Mouse (Mus musculus) intestine, embryonic 16.5 days (tissue): ENCODE data around the gene Mbnl2. TPM values are rescaled to one million over a fixed set of nuclear protein-coding genes. Genes with fewer than 3 reads are reported as not detected.

ENCODE experiments used
- ATAC-seq: fragments of 200-750 bp; cut with Nextera tagmentation; 2 replicates; pipeline ENCODE4 v1.8.0; 2017; ENCODE audit warnings: moderate TSS enrichment, moderate library complexity
- H3K27ac ChIP-seq: fragments of 300-500 bp; sonication (generic); 2 replicates; pipeline ENCODE4 v1.5.1; 2014; ENCODE audit warnings: mild to moderate bottlenecking, low read length
- H3K27me3 ChIP-seq: fragments of 300-500 bp; sonication (generic); replicated peaks from 2 replicates; pipeline ENCODE4 v1.6.1; 2014; ENCODE audit warnings: low read length, control low read depth, mixed read lengths; ENCODE audit not compliant: control insufficient read depth, insufficient read depth
- H3K36me3 ChIP-seq: fragments of 300-500 bp; sonication (generic); 2 replicates; pipeline ENCODE4 v1.6.1; 2014; ENCODE audit warnings: low read length, control low read depth; ENCODE audit not compliant: control insufficient read depth, insufficient read depth
- H3K4me1 ChIP-seq: fragments of 300-500 bp; sonication (generic); 2 replicates; pipeline ENCODE4 v1.6.1; 2014; ENCODE audit warnings: low read length, control low read depth, mixed read lengths; ENCODE audit not compliant: control insufficient read depth, insufficient read depth
- H3K4me2 ChIP-seq: fragments of 300-500 bp; sonication (generic); 2 replicates; pipeline ENCODE4 v1.6.1; 2014; ENCODE audit warnings: low read depth, low read length, control low read depth
- H3K4me3 ChIP-seq: fragments of 300-500 bp; sonication (generic); 2 replicates; pipeline ENCODE4 v1.5.1; 2014; ENCODE audit warnings: mild to moderate bottlenecking, low read length
- H3K9ac ChIP-seq: fragments of 300-500 bp; sonication (generic); 2 replicates; pipeline ENCODE4 v1.6.1; 2014; ENCODE audit warnings: low read depth, low read length
- H3K9me3 ChIP-seq: fragments of 300-500 bp; sonication (generic); 2 replicates; pipeline ENCODE4 v1.6.1; 2016; ENCODE audit warnings: low read length, control low read depth; ENCODE audit not compliant: control insufficient read depth
- WGBS: fragments of 180-500 bp; shearing (Covaris S2); extraction: QIAGEN DNeasy Blood & Tissue Kit; methylation state at CpG from one replicate; pipeline ENCODE4 v1.1.7; 2014; 5-methylcytosine and 5-hydroxymethylcytosine counted together
- polyA plus RNA-seq: library from polyadenylated mRNA; unstranded; fragments of >200 nt; fragmentation: Nextera tagmentation; extraction: Ambion mirVana; gene quantifications from 2 replicates; pipeline ENCODE4 v1.2.1, GENCODE M21; 2015

Gene Mbnl2
- polyA plus RNA-seq, 1 experiment from 2014 or later, result 114 TPM

GRCm38 (mm10) chr14:120469126-120469790, 193.8 kb downstream of the Mbnl2 start:
- H3K4me2 ChIP-seq, result no peak overlapping the region
- no peaks in the 10 kb centered on the region for H3K36me3 ChIP-seq
- H3K9ac ChIP-seq, result no peak overlapping the region
- no peak overlapping the region for H3K27ac ChIP-seq
- no peaks in the 10 kb centered on the region for H3K9me3 ChIP-seq
- no peaks in the 10 kb centered on the region for H3K27me3 ChIP-seq
- H3K4me1 ChIP-seq, result no peaks in the 10 kb centered on the region
- WGBS, result 80% methylated on average over 14 of the region's 14 CpGs
- H3K4me3 ChIP-seq, result no peak overlapping the region
- no peak for ATAC-seq

GRCm38 (mm10) chr14:120476186-120476697, 200.8 kb downstream of the Mbnl2 start:
- H3K9me3 ChIP-seq, result no peaks in the 10 kb centered on the region
- no peak overlapping the region for H3K9ac ChIP-seq
- no peak overlapping the region for H3K4me3 ChIP-seq
- WGBS, result 68% methylated on average over 7 of the region's 7 CpGs
- no peaks in the 10 kb centered on the region for H3K27me3 ChIP-seq
- H3K4me2 ChIP-seq, result peak overlapping the region; percentile 57; the same call in 1 of the 2 replicates
- no peak overlapping the region for H3K27ac ChIP-seq
- H3K4me1 ChIP-seq, result peaks cover 3% of the 10 kb centered on the region; the same call in 1 of the 2 replicates
- no peaks in the 10 kb centered on the region for H3K36me3 ChIP-seq
- ATAC-seq, result no peak

GRCm38 (mm10) chr14:120477288-120477981, 202.0 kb downstream of the Mbnl2 start:
- Histone ChIP-seq H3K4me1 (peaks cover 7% of the 10 kb centered on the region; the same call in 1 of the 2 replicates), H3K27me3 (no peaks in the 10 kb centered on the region)
- peak; percentile 94 for ATAC-seq

GRCm38 (mm10) chr14:120477982-120478568, 202.6 kb downstream of the Mbnl2 start, which contains the start of gene Rap2a:
Rap2a (plus strand) TSS chr14:120478444.
- peak within 1 kb of the TSS; percentile 88 for H3K4me3 ChIP-seq
- ATAC-seq, result peak; percentile 89
- H3K4me1 ChIP-seq, result peaks cover 7% of the 10 kb centered on the region; the same call in 1 of the 2 replicates
- no peaks in the 10 kb centered on the region for H3K9me3 ChIP-seq
- WGBS, result under 1% methylated on average over 51 of the region's 78 CpGs
- no peaks in the 10 kb centered on the region for H3K36me3 ChIP-seq
- H3K27me3 ChIP-seq, result no peaks in the 10 kb centered on the region
- H3K9ac ChIP-seq, result peak within 1 kb of the TSS; percentile 86
- peak within 1 kb of the TSS; percentile 98 for H3K27ac ChIP-seq
- H3K4me2 ChIP-seq, result peak within 1 kb of the TSS; percentile 84

More at GRCm38 (mm10) chr14:120477288-120477981, 202.0 kb downstream of the Mbnl2 start:
- Histone ChIP-seq H3K9me3 (no peaks in the 10 kb centered on the region), H3K36me3 (no peaks in the 10 kb centered on the region), H3K4me2 (peak overlapping the region; percentile 57), H3K9ac (peak overlapping the region; percentile 86), H3K27ac (peak overlapping the region; percentile 98), H3K4me3 (peak overlapping the region; percentile 88)
- under 1% methylated on average over 46 of the region's 46 CpGs for WGBS

GRCm38 (mm10) chr14:120478641-120479341, 203.3 kb downstream of the Mbnl2 start:
- H3K36me3 ChIP-seq, result no peaks in the 10 kb centered on the region
- H3K27ac ChIP-seq, result peak overlapping the region; percentile 91
- peak; percentile 40 for ATAC-seq
- no peaks in the 10 kb centered on the region for H3K9me3 ChIP-seq
- H3K4me1 ChIP-seq, result peaks cover 7% of the 10 kb centered on the region; the same call in 1 of the 2 replicates
- peak overlapping the region; percentile 84 for H3K4me2 ChIP-seq
- H3K27me3 ChIP-seq, result no peaks in the 10 kb centered on the region
- WGBS, result under 1% methylated on average over 62 of the region's 62 CpGs
- H3K4me3 ChIP-seq, result peak overlapping the region; percentile 88
- peak overlapping the region; percentile 84 for H3K9ac ChIP-seq

- no peaks in the 10 kb centered on the region for H3K9me3 ChIP-seq
- H3K27ac ChIP-seq, result no peak overlapping the region
- H3K9ac ChIP-seq, result no peak overlapping the region
- no peak for ATAC-seq
- H3K4me2 ChIP-seq, result peak overlapping the region; percentile 23
- peaks cover 7% of the 10 kb centered on the region; the same call in 1 of the 2 replicates for H3K4me1 ChIP-seq
- 73% methylated on average over 8 of the region's 8 CpGs for WGBS
- no peaks in the 10 kb centered on the region for H3K36me3 ChIP-seq
- H3K4me3 ChIP-seq, result peak overlapping the region; percentile 17
- no peaks in the 10 kb centered on the region for H3K27me3 ChIP-seq
These were observed 205.0 kb downstream of the Mbnl2 start for GRCm38 (mm10) chr14:120480341-120480900.

GRCm38 (mm10) chr14:120480927-120481326, 205.5 kb downstream of the Mbnl2 start:
- peak overlapping the region; percentile 16; the same call in 1 of the 2 replicates for H3K4me3 ChIP-seq
- no peaks in the 10 kb centered on the region for H3K27me3 ChIP-seq
- no peak overlapping the region for H3K27ac ChIP-seq
- H3K4me1 ChIP-seq, result peaks cover 7% of the 10 kb centered on the region; the same call in 1 of the 2 replicates
- no peak overlapping the region for H3K9ac ChIP-seq
- no peaks in the 10 kb centered on the region for H3K36me3 ChIP-seq
- H3K9me3 ChIP-seq, result no peaks in the 10 kb centered on the region
- peak overlapping the region; percentile 23 for H3K4me2 ChIP-seq
- no peak for ATAC-seq
- 93% methylated on average over 4 of the region's 4 CpGs for whole genome bisulfite sequencing
